Mouse (Mus musculus) C2C12 (cell line): ENCODE data around the gene Cog5.

Experiments
- CEBPB ChIP-seq: IDR thresholded peaks from one replicate; pipeline ENCODE4 v1.6.1; 2011; ENCODE audit warnings: low read depth, mild to moderate bottlenecking, control low read depth, moderate library complexity
- CTCF ChIP-seq: IDR thresholded peaks from one replicate; pipeline ENCODE4 v1.5.1; 2011; ENCODE audit not compliant: control insufficient read depth, insufficient read depth, insufficient read length
- FOSL1 ChIP-seq: IDR thresholded peaks from one replicate; pipeline ENCODE4 v1.8.0; 2011; ENCODE audit warnings: mild to moderate bottlenecking, low read length; ENCODE audit not compliant: poor library complexity, insufficient read depth, severe bottlenecking
- MAX ChIP-seq: IDR thresholded peaks from one replicate; pipeline ENCODE4 v1.6.1; 2011; ENCODE audit warnings: mild to moderate bottlenecking, control low read depth
- MYOD1 ChIP-seq: IDR thresholded peaks from one replicate; pipeline ENCODE4 v1.6.1; 2011; ENCODE audit warnings: low read depth; ENCODE audit not compliant: control insufficient read depth, insufficient read length
- MYOG ChIP-seq: IDR thresholded peaks from one replicate; pipeline ENCODE4 v1.6.1; 2011; ENCODE audit not compliant: control insufficient read depth, insufficient read length; ENCODE audit errors: extremely low read depth
- USF1 ChIP-seq: IDR thresholded peaks from one replicate; pipeline ENCODE4 v1.6.1; 2011; ENCODE audit warnings: low read depth, mild to moderate bottlenecking, control low read depth, moderate library complexity

DNA sequence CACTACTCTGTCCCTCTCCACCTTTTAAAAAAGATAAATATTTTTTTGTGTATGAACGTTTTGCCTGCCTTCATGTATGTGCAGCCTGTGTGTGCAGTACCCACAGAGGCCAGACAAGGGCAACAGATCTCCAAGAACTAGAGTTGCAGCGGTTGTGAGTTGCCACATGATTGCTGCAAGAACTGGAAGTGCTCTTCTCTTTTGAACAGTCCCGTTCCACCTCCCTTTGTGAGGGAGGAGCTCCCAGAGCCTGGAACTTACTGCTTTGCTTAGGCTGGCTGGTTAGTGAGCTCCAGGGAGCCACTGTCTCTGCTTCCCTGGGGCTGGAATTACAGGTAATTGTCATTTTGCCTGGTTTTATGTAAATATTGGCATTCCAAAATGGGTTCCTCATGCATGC is 69.9 kb downstream of the Cog5 start:
- TF ChIP-seq USF1 (no peak), CTCF (no peak), MAX (no peak), MYOG (no peak), FOSL1 (no peak), CEBPB (no peak), MYOD1 (no peak)
